Mouse (Mus musculus): ENCODE measurements at regions not wholly inside any gene's neighbourhood (a gene's known extent, or its start where the extent isn't known, plus 50 kb on each side); places are given as distances from the start of the nearest gene placed in this dataset.

GRCm38 (mm10) chr7:69015047-69015446, 266.0 kb upstream of the Arrdc4 start:
- H3K9me3 ChIP-seq (replicated peaks; ENCODE audit: insufficient read depth, low read length) = no peaks in the 10 kb centered on the region
- no peak overlapping the region for H3K27ac ChIP-seq (ENCODE audit: control insufficient read depth, low read depth, low read length)
- no peaks in the 10 kb centered on the region for H3K27me3 ChIP-seq (ENCODE audit: control insufficient read depth in 1 of 2, insufficient read depth in 2 of 2, low read length in 2 of 2)
- no peaks in the 10 kb centered on the region for H3K4me1 ChIP-seq (ENCODE audit: control insufficient read depth in 1 of 2, insufficient read depth in 2 of 2, low read length in 2 of 2)
- no peak for DNase-seq (ENCODE audit: low read depth, low spot score)
- H3K9ac ChIP-seq (ENCODE audit: control insufficient read depth, low read depth, low read length, poor library complexity, severe bottlenecking) = no peak overlapping the region
- H3K79me2 ChIP-seq (ENCODE audit: control insufficient read depth, insufficient read depth, low read length, poor library complexity) = no peaks in the 10 kb centered on the region
- H3K36me3 ChIP-seq (ENCODE audit: control insufficient read depth in 1 of 2, insufficient read depth in 2 of 2, low read length in 2 of 2) = no peaks in the 10 kb centered on the region
- H3K4me3 ChIP-seq (ENCODE audit: control insufficient read depth in 1 of 2, insufficient read depth in 1 of 2, low read depth in 2 of 2, low read length in 2 of 2) = no peak overlapping the region
- no peak for TF ChIP-seq POLR2A (IDR thresholded peaks at IDR 0.05; ENCODE audit: control insufficient read depth in 1 of 2, insufficient read depth in 1 of 2, low read depth in 1 of 2, low read length in 2 of 2, poor library complexity in 1 of 2)

- Histone ChIP-seq H3K79me2 (ENCODE audit: control insufficient read depth, insufficient read depth, low read length, poor library complexity) (no peaks in the 10 kb centered on the region), H3K36me3 (ENCODE audit: control insufficient read depth in 1 of 2, insufficient read depth in 2 of 2, low read length in 2 of 2) (no peaks in the 10 kb centered on the region), H3K27me3 (ENCODE audit: control insufficient read depth in 1 of 2, insufficient read depth in 2 of 2, low read length in 2 of 2) (no peaks in the 10 kb centered on the region), H3K4me3 (ENCODE audit: control insufficient read depth in 1 of 2, insufficient read depth in 1 of 2, low read depth in 2 of 2, low read length in 2 of 2) (no peak overlapping the region), H3K27ac (ENCODE audit: control insufficient read depth, low read depth, low read length) (no peak overlapping the region), H3K4me1 (ENCODE audit: control insufficient read depth in 1 of 2, insufficient read depth in 2 of 2, low read length in 2 of 2) (no peaks in the 10 kb centered on the region), H3K9ac (ENCODE audit: control insufficient read depth, low read depth, low read length, poor library complexity, severe bottlenecking) (no peak overlapping the region), H3K9me3 (replicated peaks; ENCODE audit: insufficient read depth, low read length) (no peaks in the 10 kb centered on the region)
- TF ChIP-seq GABPA (IDR thresholded peaks at IDR 0.05; ENCODE audit: low read depth, low read length) (no peak), NELFE (IDR thresholded peaks at IDR 0.05; ENCODE audit: low read depth, low read length) (no peak), ZKSCAN1 (IDR thresholded peaks at IDR 0.05; ENCODE audit: low read depth, low read length) (no peak), MYC (IDR thresholded peaks at IDR 0.05; ENCODE audit: low read depth, low read length) (no peak), ELF1 (IDR thresholded peaks at IDR 0.05; ENCODE audit: low read depth, low read length) (no peak), UBTF (IDR thresholded peaks at IDR 0.05; ENCODE audit: borderline replicate concordance, insufficient read depth, low read depth, low read length) (no peak), JUND (IDR thresholded peaks at IDR 0.05; ENCODE audit: low read depth, low read length) (no peak), CTCF (IDR thresholded peaks at IDR 0.05 in 2 of 3, conservative IDR thresholded peaks at IDR 0.05 in 1 of 3; ENCODE audit: control insufficient read depth in 1 of 3, insufficient read depth in 1 of 3, low read depth in 2 of 3, low read length in 3 of 3, poor library complexity in 1 of 3, severe bottlenecking in 1 of 3) (no peak), SIN3A (IDR thresholded peaks at IDR 0.05; ENCODE audit: low read length) (no peak), POLR2AphosphoS5 (IDR thresholded peaks at IDR 0.05; ENCODE audit: borderline replicate concordance, low read depth, low read length) (no peak), KAT2A (conservative IDR thresholded peaks at IDR 0.05; ENCODE audit: low read depth, low read length) (no peak)
- no peak for DNase-seq (ENCODE audit: low read depth, low spot score)
Observed at GRCm38 (mm10) chr7:69007237-69007636, 258.2 kb upstream of the Arrdc4 start.

DNA sequence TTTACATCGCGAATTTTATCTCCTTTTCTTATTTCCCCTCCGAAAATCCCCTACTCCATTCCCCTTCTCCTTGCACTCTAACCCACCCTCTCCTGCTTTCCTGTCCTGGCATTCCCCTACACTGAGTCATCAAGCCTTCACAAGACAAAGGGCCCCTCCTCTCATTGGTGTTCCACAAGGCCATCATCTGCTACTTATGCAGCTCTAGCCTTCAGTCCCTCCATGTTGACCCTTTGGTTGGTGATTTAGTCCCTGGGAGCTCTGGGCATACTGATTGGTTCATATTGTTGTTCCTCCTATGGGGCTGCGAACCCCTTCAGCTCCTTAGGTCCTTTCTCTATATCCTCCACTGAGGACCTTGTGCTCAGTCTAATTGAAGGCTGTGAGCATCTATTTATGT, 239.0 kb upstream of the Arrdc4 start:
- Histone ChIP-seq H3K27me3 (ENCODE audit: control insufficient read depth in 1 of 2, insufficient read depth in 2 of 2, low read length in 2 of 2) (no peaks in the 10 kb centered on the region), H3K9me3 (replicated peaks; ENCODE audit: insufficient read depth, low read length) (no peaks in the 10 kb centered on the region), H3K36me3 (ENCODE audit: control insufficient read depth in 1 of 2, insufficient read depth in 2 of 2, low read length in 2 of 2) (no peaks in the 10 kb centered on the region), H3K4me3 (ENCODE audit: control insufficient read depth in 1 of 2, insufficient read depth in 1 of 2, low read depth in 2 of 2, low read length in 2 of 2) (no peak overlapping the region), H3K79me2 (ENCODE audit: control insufficient read depth, insufficient read depth, low read length, poor library complexity) (no peaks in the 10 kb centered on the region), H3K9ac (ENCODE audit: control insufficient read depth, low read depth, low read length, poor library complexity, severe bottlenecking) (no peak overlapping the region), H3K27ac (ENCODE audit: control insufficient read depth, low read depth, low read length) (no peak overlapping the region), H3K4me1 (ENCODE audit: control insufficient read depth in 1 of 2, insufficient read depth in 2 of 2, low read length in 2 of 2) (no peaks in the 10 kb centered on the region)
- TF ChIP-seq SIN3A (IDR thresholded peaks at IDR 0.05; ENCODE audit: low read length) = no peak
- no peak for DNase-seq (ENCODE audit: low read depth, low spot score)

All from MEL (cell line).